Mouse (Mus musculus): ENCODE measurements around the gene Tmem243. TPM values are rescaled to one million over a fixed set of nuclear protein-coding genes. Genes with fewer than 3 reads are reported as not detected.

The Tmem243 gene
- total RNA-seq (2023) = 34.8 TPM

GRCm38 (mm10) chr5:9100207-9100848, at the start of gene Tmem243:
Tmem243 (plus strand) TSS chr5:9100668.

GRCm38 (mm10) chr5:9161456-9162041, 61.1 kb downstream of the Tmem243 start, which contains the start of gene Dmtf1:
Dmtf1 (minus strand) TSS chr5:9161776.

Other genes with a start within 250 kb of the Tmem243 start
- 0.58 TPM for gene Abcb4, start 207.0 kb upstream of the Tmem243 start, total RNA-seq (2023)
- 25.0 TPM for gene Crot, start 103.3 kb upstream of the Tmem243 start, total RNA-seq (2023)
- gene Dmtf1, start 61.1 kb downstream of the Tmem243 start, total RNA-seq (2023) = 77.9 TPM
- gene 9330182L06Rik, start 165.4 kb downstream of the Tmem243 start, total RNA-seq (2023) = not detected